Mouse (Mus musculus) heart, postnatal 0 days (tissue): ENCODE data around the gene Nup62.

Source experiments
- CTCF ChIP-seq: IDR thresholded peaks from 2 replicates; pipeline ENCODE4 v1.5.1; 2016; ENCODE audit warnings: antibody characterized with exemption, control low read depth, low read depth
- EP300 ChIP-seq: IDR thresholded peaks from 2 replicates; pipeline ENCODE4 v1.6.1; 2016; ENCODE audit warnings: antibody characterized with exemption, low read depth

DNA sequence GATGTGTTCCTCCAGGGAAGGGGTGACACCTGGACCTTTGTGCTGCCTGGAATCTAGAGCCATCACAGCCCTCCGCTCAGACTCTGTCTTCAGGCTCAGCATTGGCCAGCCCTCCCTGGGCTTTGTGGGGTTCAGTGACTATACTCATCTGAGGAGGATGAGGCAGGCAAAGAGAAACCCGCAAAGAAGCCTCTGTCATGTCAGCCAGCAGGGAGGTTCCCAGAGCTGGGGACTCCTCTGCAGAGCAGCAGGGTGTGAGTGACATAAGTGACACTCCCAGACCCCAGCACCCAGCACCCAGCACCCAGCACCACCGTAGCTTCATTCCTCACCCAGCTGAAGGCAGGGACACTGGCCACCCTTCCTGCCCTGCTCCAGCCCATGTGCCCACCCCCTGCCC is 26.4 kb upstream of the Nup62 start:
- no peak for TF ChIP-seq EP300
- no peak for TF ChIP-seq CTCF
